Mouse (Mus musculus) left cerebral cortex, adult 2 months (tissue): ENCODE measurements at regions not wholly inside any gene's neighbourhood (a gene's known extent, or its start where the extent isn't known, plus 50 kb on each side); places are given as distances from the start of the nearest gene placed in this dataset.

Experiments
- DNase-seq, 2 experiments: peaks; one replicate each; pipeline ENCODE4 v3.0.0; 2021 to 2022; ENCODE audit warnings: low spot score in 2 of 2, mixed read lengths in 1 of 2; ENCODE audit errors: extremely low spot score in 1 of 2
- H3K27ac ChIP-seq: fragments of 200-600 bp; 2 replicates; pipeline ENCODE4 v1.8.1; 2022
- H3K4me3 ChIP-seq: fragments of 200-600 bp; 2 replicates; pipeline ENCODE4 v1.8.1; 2022
- CTCF ChIP-seq: fragments of 200-600 bp; IDR thresholded peaks from 2 replicates; pipeline ENCODE4 v1.8.1; 2022; ENCODE audit warnings: antibody characterized with exemption, mild to moderate bottlenecking, moderate library complexity
- intact Hi-C: fragments of 180-260 bp; cut with DNase I; formaldehyde crosslinking; loops from one replicate; pipeline ENCODE4 v1.15.1; 2025

DNA sequence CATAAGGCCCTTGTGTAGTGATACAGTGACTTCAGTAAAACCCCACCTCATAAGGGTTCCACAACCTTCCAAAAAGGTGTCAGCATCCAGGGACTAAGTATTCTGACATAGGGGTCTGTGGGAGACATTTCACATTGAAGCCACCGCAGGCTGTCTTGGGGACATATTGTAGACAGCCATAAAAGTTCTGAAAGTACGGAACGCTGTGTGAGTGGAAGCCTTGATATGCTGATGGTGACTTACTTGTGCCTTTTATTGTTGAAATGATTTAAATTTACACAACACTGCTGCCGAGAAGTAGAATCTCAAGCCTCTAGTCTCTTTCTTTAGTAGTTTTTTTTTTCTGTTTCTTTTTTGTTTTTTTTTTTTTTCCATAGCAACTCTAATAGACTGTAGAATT, 82.5 kb upstream of the Tmtc4 start:
- Histone ChIP-seq H3K27ac (no peak overlapping the region), H3K4me3 (no peak overlapping the region)
- intact Hi-C loops, result no loop called here
- no peak for TF ChIP-seq CTCF
- no peak for DNase-seq

DNA sequence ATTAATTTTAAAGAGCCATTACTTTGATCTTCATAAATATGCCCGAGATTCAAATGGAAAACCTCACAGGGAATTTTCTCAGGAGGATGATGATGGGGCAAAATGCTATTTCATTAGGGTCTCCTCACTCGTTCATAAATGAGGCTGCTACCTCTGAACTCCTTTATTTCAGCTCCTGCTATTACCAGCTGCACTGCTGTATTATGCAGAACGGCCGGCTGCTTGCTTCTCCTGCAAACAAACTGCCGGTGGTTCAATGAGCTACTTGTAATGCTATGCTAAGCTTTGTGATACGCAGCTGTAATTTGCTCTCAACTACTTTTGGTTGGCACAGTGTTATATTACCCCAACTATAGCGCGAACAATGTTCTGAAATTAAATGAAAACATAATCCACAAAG, 81.7 kb upstream of the Tmtc4 start:
- no peak for TF ChIP-seq CTCF
- Histone ChIP-seq H3K27ac (no peak overlapping the region), H3K4me3 (no peak overlapping the region)
- no peak for DNase-seq
- intact Hi-C loops, result no loop called here

DNA sequence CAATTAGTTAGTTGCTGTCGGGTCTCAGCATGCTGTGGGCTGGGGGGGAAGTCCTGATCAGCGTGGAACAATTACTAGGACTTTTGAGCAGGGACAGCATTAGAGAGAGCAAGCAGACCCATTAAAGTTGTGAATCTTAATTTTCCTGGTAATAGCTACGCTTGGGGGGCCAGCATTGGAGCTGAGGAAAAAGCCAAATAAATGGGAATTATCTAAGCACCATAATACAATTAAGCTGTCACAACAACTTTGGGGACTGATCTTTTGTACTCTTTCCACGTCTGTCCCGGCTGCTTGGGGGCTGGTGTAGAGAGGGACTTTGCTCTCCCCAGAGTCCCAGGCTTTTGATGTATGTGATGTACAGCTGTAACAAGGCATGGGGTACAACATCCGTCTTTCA, 81.3 kb upstream of the Tmtc4 start:
- no peak for DNase-seq
- Histone ChIP-seq H3K27ac (no peak overlapping the region), H3K4me3 (no peak overlapping the region)
- no peak for TF ChIP-seq CTCF
- intact Hi-C loops, result no loop called here

DNA sequence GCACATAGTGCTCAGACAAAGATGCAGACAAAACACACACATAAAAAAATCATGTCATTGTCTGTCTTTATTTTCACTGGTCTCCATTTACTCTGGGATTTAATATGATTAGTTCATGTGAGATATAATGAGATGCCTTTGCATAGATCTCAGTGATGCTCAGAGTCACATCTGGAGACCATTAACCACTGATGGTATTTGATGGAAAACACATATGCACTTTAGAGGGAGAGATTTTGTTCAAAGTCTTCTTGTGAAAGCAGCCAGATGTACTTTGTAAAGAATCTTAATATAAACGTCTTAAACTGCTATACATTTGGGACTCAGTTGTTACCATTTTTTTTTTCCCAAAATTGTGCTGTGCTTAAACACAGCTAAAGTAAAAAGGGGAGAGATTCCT, 79.1 kb upstream of the Tmtc4 start:
- Histone ChIP-seq H3K27ac (no peak overlapping the region), H3K4me3 (no peak overlapping the region)
- DNase-seq, result no peak
- no peak for TF ChIP-seq CTCF
- intact Hi-C loops, result no loop called here

DNA sequence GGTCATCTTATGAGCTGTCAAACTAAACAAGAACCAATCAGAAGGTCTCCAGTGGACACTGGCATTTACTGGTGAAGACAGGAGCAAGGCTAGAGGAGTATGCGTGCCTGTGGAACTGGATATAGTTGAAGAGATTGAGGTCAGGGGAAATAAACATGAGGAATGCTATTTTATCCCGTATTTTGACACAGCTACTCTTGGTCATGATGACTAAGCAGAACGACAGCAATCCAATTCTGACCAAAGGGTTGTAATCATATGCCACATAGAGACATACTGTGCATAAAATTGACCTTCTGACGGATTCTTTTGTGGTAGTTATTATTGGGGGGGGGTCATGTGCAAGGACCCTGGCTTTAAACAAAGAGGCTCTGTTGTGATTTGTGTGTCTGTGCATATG, 73.1 kb upstream of the Tmtc4 start:
- Histone ChIP-seq H3K27ac (no peak overlapping the region), H3K4me3 (no peak overlapping the region)
- intact Hi-C loops, result no loop called here
- no peak for TF ChIP-seq CTCF
- DNase-seq, result no peak

DNA sequence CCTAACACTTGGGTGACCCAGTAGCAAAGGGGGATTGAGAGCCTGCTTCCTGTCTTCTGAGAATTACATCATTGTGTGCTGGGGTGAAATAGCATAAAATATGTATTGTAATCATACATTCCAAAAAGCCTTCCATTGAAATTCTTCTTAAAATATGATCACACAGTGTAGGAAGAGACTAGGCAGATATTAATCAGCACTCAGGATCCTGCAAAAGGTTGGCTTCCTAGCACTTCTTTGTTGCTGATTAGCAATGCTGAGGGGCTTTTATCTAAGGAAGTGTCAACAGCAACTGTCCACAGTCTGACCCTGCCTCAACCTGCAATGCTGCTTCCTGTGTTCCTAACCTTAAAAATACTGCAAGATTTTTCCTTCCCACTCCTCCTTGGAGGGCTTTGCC, 64.6 kb upstream of the Tmtc4 start:
- DNase-seq, result no peak
- no peak overlapping the region for H3K4me3 ChIP-seq
- intact Hi-C loops, result no loop called here
- H3K27ac ChIP-seq, result no peak overlapping the region
- TF ChIP-seq CTCF, result no peak

DNA sequence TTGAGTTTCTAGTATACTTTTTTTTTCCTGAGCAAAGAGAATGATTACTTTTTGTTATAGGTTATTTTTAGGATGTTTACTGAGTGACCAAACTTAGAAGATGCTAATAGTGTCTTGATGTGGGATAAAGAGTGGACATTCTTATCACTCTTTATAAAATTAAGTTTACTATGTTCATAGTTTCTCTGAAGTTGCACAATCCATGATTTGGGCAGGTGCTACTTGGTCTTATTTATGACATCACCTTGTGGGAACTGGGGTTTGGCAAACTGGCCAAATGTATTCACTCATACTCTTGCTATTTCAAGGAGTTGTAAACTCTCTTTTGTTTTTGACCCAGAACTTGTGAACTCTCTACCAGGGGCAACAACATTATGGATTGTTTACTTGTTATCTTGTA, 56.2 kb upstream of the Tmtc4 start:
- no peak overlapping the region for H3K27ac ChIP-seq
- no peak overlapping the region for H3K4me3 ChIP-seq
- no peak for TF ChIP-seq CTCF
- intact Hi-C loops, result no loop called here
- DNase-seq, result no peak

DNA sequence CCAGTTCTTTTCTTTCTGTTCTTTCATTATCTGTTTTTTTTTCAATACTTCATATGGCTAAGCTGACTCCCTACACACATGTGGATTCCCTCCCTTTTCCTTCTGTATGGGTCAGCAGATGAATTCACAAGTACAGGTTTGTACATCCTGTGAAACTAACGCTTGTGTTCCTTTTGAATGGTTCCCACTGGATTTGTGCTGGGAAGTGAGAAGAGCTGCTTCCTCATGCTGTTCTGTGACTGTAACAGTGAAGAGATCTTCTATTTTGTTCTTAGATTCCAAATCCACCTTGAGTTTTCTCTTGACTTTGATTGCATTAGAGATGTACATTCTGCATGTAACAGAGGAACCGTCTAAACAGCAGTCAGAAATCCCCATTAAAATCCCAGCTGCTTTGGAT, 53.6 kb upstream of the Tmtc4 start:
- peak overlapping the region; percentile 61 for H3K27ac ChIP-seq
- intact Hi-C loops, result loop anchor here (5.0 kb wide), 1 partner anchor 105 kb away; no protein-coding TSS in a partner anchor
- no peak for TF ChIP-seq CTCF
- DNase-seq, result no peak
- H3K4me3 ChIP-seq, result no peak overlapping the region
